Mouse (Mus musculus) adrenal gland, postnatal 25 days (tissue): Measurements from ENCODE around the gene Ablim1. TPM values are rescaled to one million over a fixed set of nuclear protein-coding genes. Genes with fewer than 3 reads are reported as not detected.

Experiments
- DNase-seq: peaks from one replicate; pipeline ENCODE4 v3.0.0; 2021; ENCODE audit warnings: mixed read lengths
- total RNA-seq: library from RNA; stranded (reverse); gene quantifications from 2 replicates; pipeline ENCODE4 v1.2.3, GENCODE M21; 2021

Ablim1 gene
- total RNA-seq, 1 experiment from 2014 or later, result 35.6 TPM

DNA sequence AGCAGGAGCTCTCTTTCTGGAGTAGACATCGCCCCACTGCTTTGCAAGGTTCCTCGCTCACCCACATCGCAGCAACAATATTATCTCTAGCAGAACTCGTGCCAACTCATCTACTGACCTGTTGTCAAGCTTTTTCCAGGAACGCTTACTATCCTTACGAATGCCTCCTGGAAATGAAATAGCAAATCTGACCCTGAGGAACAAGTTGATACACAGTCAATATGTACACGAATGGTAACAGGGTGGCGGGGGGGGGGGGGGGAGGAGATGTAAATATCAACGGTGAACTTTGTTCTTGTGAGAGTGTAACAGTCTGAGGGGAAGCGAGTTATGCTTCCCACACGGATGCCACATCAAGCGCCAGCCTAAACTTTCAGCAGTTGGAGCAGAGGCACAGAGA lies 56.9 kb downstream of the Ablim1 start:
- DNase-seq, result no peak

DNA sequence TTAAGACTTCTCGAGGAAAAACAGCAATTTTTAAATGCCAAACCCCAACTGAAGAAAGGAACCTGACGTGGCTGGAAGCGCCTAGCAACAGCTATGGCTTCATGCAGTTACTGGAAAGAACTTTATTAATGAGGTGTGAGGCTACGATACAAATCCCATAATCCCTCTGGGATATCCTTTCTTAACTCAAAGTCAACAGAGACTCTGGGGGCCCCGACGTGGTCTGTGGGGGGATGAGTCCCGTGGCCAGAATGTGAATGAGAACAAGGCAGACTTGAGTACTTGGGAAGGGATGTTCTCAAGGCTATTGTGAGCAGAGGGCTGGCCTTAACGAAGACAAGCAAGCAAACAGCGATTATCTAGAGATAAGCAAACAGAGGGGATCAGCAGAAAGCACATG lies 58.1 kb downstream of the Ablim1 start:
- DNase-seq, result no peak

DNA sequence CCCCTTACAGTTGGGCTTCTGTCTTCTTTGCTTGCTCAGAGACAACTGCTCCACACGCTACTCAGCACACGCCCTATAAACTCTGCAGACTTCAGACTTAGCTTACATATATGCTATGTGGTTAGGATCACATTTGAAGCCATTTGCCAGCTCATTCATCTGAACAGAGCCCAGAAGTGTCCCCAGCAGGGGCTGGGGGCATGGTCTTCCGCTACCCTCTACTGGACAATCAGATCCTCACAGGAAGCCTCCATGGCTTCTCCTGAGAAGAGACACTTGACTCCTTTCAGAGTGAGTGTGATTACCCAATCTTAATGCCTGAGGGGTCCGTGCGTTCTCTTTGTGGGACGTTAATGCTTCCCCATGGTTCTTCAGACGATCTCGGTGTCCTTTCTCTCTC lies 59.6 kb downstream of the Ablim1 start:
- no peak for DNase-seq

- no peak for DNase-seq
Observed at GRCm38 (mm10) chr19:57252692-57253448, 61.8 kb downstream of the Ablim1 start.

DNA sequence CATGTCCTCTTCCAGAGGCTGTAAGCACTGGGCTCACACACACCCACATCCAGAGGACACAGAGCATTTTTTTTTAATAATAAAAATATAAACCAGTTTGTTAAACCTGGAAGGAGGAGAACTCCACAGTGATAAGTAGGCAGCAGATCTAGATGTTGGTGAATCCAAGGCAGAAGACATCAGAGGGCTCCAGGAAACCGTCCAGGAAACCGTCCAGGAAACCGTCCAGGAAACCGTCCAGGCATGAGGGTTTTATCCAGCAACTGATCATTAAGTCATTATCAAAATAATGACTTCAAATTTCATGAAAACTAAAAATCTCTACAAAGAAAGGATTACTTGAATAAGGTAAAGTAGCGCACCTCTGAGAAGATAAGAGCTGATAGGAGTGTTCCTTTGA lies 65.9 kb downstream of the Ablim1 start:
- DNase-seq, result no peak

GRCm38 (mm10) chr19:57247221-57247620 lies 67.5 kb downstream of the Ablim1 start:
- DNase-seq, result no peak

- DNase-seq, result no peak
Observed at GRCm38 (mm10) chr19:57244281-57244680, 70.4 kb downstream of the Ablim1 start.

GRCm38 (mm10) chr19:57243606-57244005 lies 71.1 kb downstream of the Ablim1 start:
- DNase-seq, result peak; percentile 46

DNA sequence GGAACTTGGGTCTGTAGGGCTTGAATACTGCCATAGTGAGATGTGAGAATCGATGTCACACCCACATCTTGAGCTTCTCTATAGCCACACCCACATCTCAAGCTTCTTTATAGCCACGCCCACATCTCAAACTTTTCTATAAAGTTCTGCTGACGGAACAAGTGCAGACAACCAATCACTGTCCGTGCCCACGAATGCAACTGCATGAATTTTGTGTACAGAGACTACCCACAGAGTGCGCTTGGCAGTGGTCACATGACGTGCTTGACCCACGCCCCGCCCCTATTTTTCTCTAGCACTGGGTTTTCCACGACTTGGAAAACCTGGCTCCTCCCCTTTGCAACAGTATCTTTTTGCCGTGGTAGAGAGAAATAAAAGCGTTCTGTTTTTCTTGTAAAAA lies 71.5 kb downstream of the Ablim1 start:
- no peak for DNase-seq

GRCm38 (mm10) chr19:57241363-57242192 lies 73.1 kb downstream of the Ablim1 start:
- DNase-seq, result no peak

GRCm38 (mm10) chr19:57240259-57240658 lies 74.5 kb downstream of the Ablim1 start:
- DNase-seq, result no peak

DNA sequence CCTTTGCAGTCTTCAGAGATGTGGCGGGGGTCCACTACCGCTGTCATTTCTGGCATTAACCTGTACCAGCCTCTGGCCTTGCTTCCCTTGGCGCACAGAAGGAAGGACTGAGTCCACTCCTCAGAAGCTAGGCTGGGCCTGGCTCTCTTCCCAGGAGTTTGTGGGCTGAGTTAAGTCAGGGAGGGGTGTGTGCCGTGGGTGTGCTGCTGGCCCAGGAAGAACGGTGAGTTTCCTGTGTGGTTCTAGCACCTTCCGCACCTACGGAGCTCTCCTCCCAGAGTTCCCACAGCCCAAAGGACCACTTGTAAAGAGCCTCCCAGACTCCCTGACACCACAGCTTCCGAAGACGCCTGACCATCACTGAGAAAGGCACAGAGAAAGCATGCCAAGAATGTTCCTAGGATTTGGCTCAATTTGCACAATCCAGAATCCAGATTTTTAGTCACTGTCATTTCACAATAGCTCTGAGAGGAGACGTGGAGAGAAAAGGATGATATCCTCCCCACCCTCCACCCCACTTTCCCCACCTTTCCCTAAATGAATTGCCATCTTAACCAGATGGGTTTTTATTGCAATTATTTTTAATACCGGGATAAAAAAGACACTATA lies 75.4 kb downstream of the Ablim1 start:
- DNase-seq, result peak; percentile 69

GRCm38 (mm10) chr19:57238461-57238860 lies 76.3 kb downstream of the Ablim1 start:
- DNase-seq, result no peak

DNA sequence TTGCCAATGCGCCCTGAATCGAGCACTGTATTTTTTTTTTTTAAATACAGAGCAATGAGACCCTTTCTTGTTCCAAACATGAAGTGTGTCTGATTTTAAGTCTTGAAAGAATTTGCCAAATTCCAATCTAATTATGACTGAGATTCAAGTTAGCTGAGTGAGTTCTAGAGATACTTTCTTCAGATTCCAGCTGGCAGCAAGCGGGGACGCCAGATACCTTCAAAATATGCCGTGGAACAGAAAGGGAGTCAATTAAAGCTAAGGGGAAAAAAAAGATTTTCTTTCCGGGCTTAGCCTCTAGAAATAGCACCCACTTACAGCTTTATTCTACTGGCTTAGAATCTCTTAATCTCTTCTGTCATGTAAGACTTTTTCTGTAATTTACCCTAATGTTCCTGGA lies 77.2 kb downstream of the Ablim1 start:
- DNase-seq, result no peak

DNA sequence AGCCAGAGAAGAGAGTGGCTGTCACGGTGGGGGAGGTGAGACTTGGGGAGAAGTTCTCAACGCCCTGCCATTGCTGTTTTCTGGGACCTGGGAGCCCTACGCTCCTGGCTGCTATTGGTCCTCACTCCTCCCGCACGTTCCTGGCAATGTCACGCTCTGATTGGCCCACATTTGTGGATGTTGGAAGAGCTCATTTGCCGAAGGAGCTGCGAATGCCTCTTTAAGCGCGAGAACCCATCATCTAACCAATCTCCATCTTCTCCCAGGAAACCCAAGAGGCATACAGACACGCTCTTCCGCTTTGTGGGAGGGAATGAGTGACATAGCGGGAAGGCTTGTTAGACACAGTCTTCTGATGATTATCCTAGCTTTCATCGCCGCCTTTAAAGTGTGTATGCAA lies 78.1 kb downstream of the Ablim1 start:
- DNase-seq, result no peak

- DNase-seq, result no peak
Observed at GRCm38 (mm10) chr19:57235931-57236330, 78.8 kb downstream of the Ablim1 start.

GRCm38 (mm10) chr19:57230996-57231395 lies 83.7 kb downstream of the Ablim1 start:
- DNase-seq, result no peak

DNA sequence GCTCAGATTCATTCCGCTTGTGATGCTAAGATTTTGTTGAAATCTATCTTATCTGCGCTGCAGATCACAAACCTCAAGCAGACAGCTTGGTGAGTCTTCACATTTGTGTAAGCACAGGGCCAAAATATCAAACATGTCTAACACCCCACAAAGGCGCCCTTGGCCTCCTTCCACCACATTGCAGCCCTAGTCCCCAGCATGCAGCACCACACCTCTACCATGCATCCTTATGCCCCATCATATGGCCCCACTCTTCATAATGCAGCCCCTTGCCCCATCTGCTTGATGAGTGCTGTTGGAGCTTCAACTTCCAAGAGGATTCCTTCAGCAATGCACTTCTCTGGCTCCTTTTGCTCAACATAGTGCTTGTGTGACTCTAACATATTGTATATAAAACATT lies 85.6 kb downstream of the Ablim1 start:
- DNase-seq, result no peak

DNA sequence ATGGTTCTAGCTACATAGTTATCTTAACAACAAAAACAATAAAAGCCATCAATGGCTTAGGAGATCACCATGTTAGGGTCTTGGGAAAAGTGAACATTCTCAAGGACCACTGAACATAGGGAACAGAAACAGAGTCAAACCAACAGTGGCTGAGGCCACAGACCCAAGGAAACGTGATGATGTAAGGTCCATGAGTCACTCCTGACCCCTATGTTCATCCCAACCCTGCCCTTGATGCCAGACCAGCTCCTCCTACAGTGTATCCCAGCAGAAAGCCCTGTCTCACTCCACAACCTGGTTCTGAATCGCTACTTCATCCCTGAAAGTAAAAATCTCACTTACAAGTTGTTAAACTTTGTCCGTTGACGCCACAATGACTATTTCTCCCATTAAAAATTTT lies 86.1 kb downstream of the Ablim1 start:
- no peak for DNase-seq

- no peak for DNase-seq
Observed at GRCm38 (mm10) chr19:57224390-57224789, 90.3 kb downstream of the Ablim1 start.

- DNase-seq, result no peak
Observed at GRCm38 (mm10) chr19:57223686-57224085, 91.0 kb downstream of the Ablim1 start.

- DNase-seq, result no peak
Observed at GRCm38 (mm10) chr19:57222657-57223056, 92.1 kb downstream of the Ablim1 start.

- no peak for DNase-seq
Observed at GRCm38 (mm10) chr19:57221684-57222235, 93.0 kb downstream of the Ablim1 start.
